In genomic region chr17:8160969-8161368, GRCm38 (mm10) we compare ENCODE assay signal across 10 mouse cellular contexts. TPM values are rescaled to one million over a fixed set of nuclear protein-coding genes. Genes with fewer than 3 reads are reported as not detected.
DNase-seq lines count a peak whose midpoint lies in the region; ATAC-seq and TF ChIP-seq lines count a peak whose summit lies in the region.
"Not testable (repeated sequence)": the region's sequence is repeated elsewhere in the genome, so short reads cannot be mapped to it uniquely, and the experiment has no call there.
"Had no signal": no experiment of that assay in that cellular context is flagged by ENCODE, and none has a peak within 500 bp of the region (broad histone marks: within the 10 kb centered on the region; RNA-seq: fewer than 3 reads in every experiment).

No protein-coding gene starts in this region.

- not testable (repeated sequence) for H3K4me1 ChIP-seq in bone marrow, adult 2 months (ENCODE audit: control insufficient read depth, insufficient read depth, low read length); hindbrain, postnatal 0 days (ENCODE audit: insufficient read depth, low read length); liver, postnatal 0 days (ENCODE audit: insufficient read depth)

- TF ChIP-seq EP300 in liver, postnatal 0 days (IDR thresholded peaks at IDR 0.05; ENCODE audit: low read depth): not testable (repeated sequence)

- H3K27ac ChIP-seq in bone marrow, adult 2 months (ENCODE audit: control insufficient read depth, insufficient read depth, low read depth, low read length, poor library complexity); hindbrain, postnatal 0 days; liver, postnatal 0 days (ENCODE audit: low read depth): not testable (repeated sequence)

- ATAC-seq in hindbrain, postnatal 0 days; liver, postnatal 0 days: not testable (repeated sequence)

- H3K36me3 ChIP-seq in hindbrain, postnatal 0 days (ENCODE audit: insufficient read depth, low read length); liver, postnatal 0 days (replicated peaks; ENCODE audit: insufficient read depth, low read length): not testable (repeated sequence)

- peak; percentile 43 for TF ChIP-seq CTCF in bone marrow, adult 2 months (IDR thresholded peaks at IDR 0.05; ENCODE audit: control insufficient read depth, insufficient read depth, low read length)
- peak; percentile 55 for TF ChIP-seq CTCF in hindbrain, postnatal 0 days (IDR thresholded peaks at IDR 0.05; ENCODE audit: low read depth)
- peak; percentile 53 for TF ChIP-seq CTCF in liver, postnatal 0 days (IDR thresholded peaks at IDR 0.05; ENCODE audit: low read depth)

- not testable (repeated sequence) for H3K9ac ChIP-seq in hindbrain, postnatal 0 days (replicated peaks; ENCODE audit: low read length); liver, postnatal 0 days (replicated peaks)

- not testable (repeated sequence) for H3K4me3 ChIP-seq in bone marrow, adult 2 months (replicated peaks; ENCODE audit: control insufficient read depth, low read depth, low read length); hindbrain, postnatal 0 days (ENCODE audit: low read length); liver, postnatal 0 days (ENCODE audit: low read depth, low read length)

- not testable (repeated sequence) for TF ChIP-seq POLR2A in bone marrow, adult 2 months (IDR thresholded peaks at IDR 0.05; ENCODE audit: borderline replicate concordance, control insufficient read depth, low read depth, low read length)

- not testable (repeated sequence) for H3K4me2 ChIP-seq in hindbrain, postnatal 0 days (ENCODE audit: low read depth, low read length); liver, postnatal 0 days (ENCODE audit: low read depth, low read length)

- peak; percentile 49 for DNase-seq in CD4-positive helper T cell, adult 2 months (ENCODE audit: low read depth, low spot score)
- DNase-seq in embryo, embryonic 10.5 days (ENCODE audit: low spot score): peak; percentile 18
- DNase-seq in hindbrain, postnatal 0 days (ENCODE audit: low spot score): peak; percentile 34
- peak; percentile 67 for DNase-seq in layer of hippocampus, adult 11-12 months (ENCODE audit: low spot score)
- DNase-seq in liver, postnatal 0 days: not testable (repeated sequence)
- DNase-seq in retina, embryonic 14.5 days (ENCODE audit: low spot score): peak; percentile 55
- peak; percentile 57 to 58 for DNase-seq in thymus, postnatal 36 days

- H3K9me3 ChIP-seq in hindbrain, postnatal 0 days (ENCODE audit: low read length); liver, postnatal 0 days (ENCODE audit: low read length): not testable (repeated sequence)

- not testable (repeated sequence) for H3K27me3 ChIP-seq in hindbrain, postnatal 0 days (ENCODE audit: insufficient read depth, low read length); liver, postnatal 0 days (ENCODE audit: insufficient read depth, low read length)

- WGBS in bone marrow, adult 2 months: 53% methylated on average over 3 of the region's 3 CpGs
- WGBS in hindbrain, postnatal 0 days: 38% methylated on average over 2 of the region's 3 CpGs
- 37% methylated on average over 2 of the region's 3 CpGs for WGBS in liver, postnatal 0 days (ENCODE audit: insufficient replicate concordance)

RNA-seq across cellular contexts. Expression of gene Fgfr1op, which starts 4.3 kb away (rescaled TPM):
- 23.3 and 24.2 TPM in 2 replicates for polyA plus RNA-seq in bone marrow, adult 2 months (2011; ENCODE audit: insufficient read depth, insufficient read length, low replicate concordance, missing spikeins)
- total RNA-seq in hindbrain, postnatal 0 days (2014; rRNA removed): 11.8 and 17.3 TPM in 2 replicates
- polyA plus RNA-seq in hindbrain, postnatal 0 days (2015; fragmentation: Nextera tagmentation; extraction: Ambion mirVana): 18.6 and 20.4 TPM in 2 replicates
- 8.2 and 8.5 TPM in 2 replicates for polyA plus RNA-seq in liver, postnatal 0 days (2015; fragmentation: Nextera tagmentation; extraction: Ambion mirVana)

RNA-seq across cellular contexts. Expression of gene Rnaset2a, which starts 13.1 kb away (rescaled TPM):
- polyA plus RNA-seq in bone marrow, adult 2 months (2011; ENCODE audit: insufficient read depth, insufficient read length, low replicate concordance, missing spikeins): 2.3 TPM in 1 of 2 replicates, not detected in the other
- total RNA-seq in hindbrain, postnatal 0 days (2014; rRNA removed): 13.7 and 26.9 TPM in 2 replicates
- 24.0 and 25.4 TPM in 2 replicates for polyA plus RNA-seq in hindbrain, postnatal 0 days (2015; fragmentation: Nextera tagmentation; extraction: Ambion mirVana)
- 27.0 and 28.8 TPM in 2 replicates for polyA plus RNA-seq in liver, postnatal 0 days (2015; fragmentation: Nextera tagmentation; extraction: Ambion mirVana)

RNA-seq across cellular contexts. Expression of gene Gm49673, which starts 13.4 kb away (rescaled TPM):
- polyA plus RNA-seq in bone marrow, adult 2 months (2011; ENCODE audit: insufficient read depth, insufficient read length, low replicate concordance, missing spikeins): not detected in 2 replicates
- 1.6 and 6.0 TPM in 2 replicates for total RNA-seq in hindbrain, postnatal 0 days (2014; rRNA removed)
- polyA plus RNA-seq in hindbrain, postnatal 0 days (2015; fragmentation: Nextera tagmentation; extraction: Ambion mirVana): 0.35 and 0.79 TPM in 2 replicates
- polyA plus RNA-seq in liver, postnatal 0 days (2015; fragmentation: Nextera tagmentation; extraction: Ambion mirVana): not detected in 2 replicates
- polyA plus RNA-seq: erythroblast, embryonic 14.5 days; liver, embryonic 13.5 days had no signal
